Mouse (Mus musculus): Measurements from ENCODE around the gene 2310011J03Rik.
A peak's percentile ranks its signal among the peaks of the same experiment; 100 is the strongest.

2310011J03Rik gene

GRCm38 (mm10) chr10:80293325-80293724, 27.0 kb downstream of the 2310011J03Rik start:
- DNase-seq (ENCODE audit: low read depth, low spot score): no peak

- DNase-seq (ENCODE audit: low read depth, low spot score): peak; percentile 86
Observed at GRCm38 (mm10) chr10:80292251-80293146, 27.8 kb downstream of the 2310011J03Rik start, which contains the start of gene Rps15. Gene Rps15 (plus strand): TSS chr10:80292453.

GRCm38 (mm10) chr10:80288657-80289056, 31.7 kb downstream of the 2310011J03Rik start:
- no peak for DNase-seq (ENCODE audit: low read depth, low spot score)

- no peak for DNase-seq (ENCODE audit: low read depth, low spot score)
Observed at GRCm38 (mm10) chr10:80288097-80288496, 32.2 kb downstream of the 2310011J03Rik start.

GRCm38 (mm10) chr10:80285222-80286070, 34.9 kb downstream of the 2310011J03Rik start:
- no peak for DNase-seq (ENCODE audit: low read depth, low spot score)

GRCm38 (mm10) chr10:80282481-80283441, 37.6 kb downstream of the 2310011J03Rik start:
- no peak for DNase-seq (ENCODE audit: low read depth, low spot score)

GRCm38 (mm10) chr10:80281921-80282371, 38.4 kb downstream of the 2310011J03Rik start:
- DNase-seq (ENCODE audit: low read depth, low spot score): no peak

GRCm38 (mm10) chr10:80281304-80281703, 39.0 kb downstream of the 2310011J03Rik start:
- DNase-seq (ENCODE audit: low read depth, low spot score): no peak

- no peak for DNase-seq (ENCODE audit: low read depth, low spot score)
Observed at GRCm38 (mm10) chr10:80279273-80279672, 41.1 kb downstream of the 2310011J03Rik start.

GRCm38 (mm10) chr10:80278390-80278789, 41.9 kb downstream of the 2310011J03Rik start:
- no peak for DNase-seq (ENCODE audit: low read depth, low spot score)

GRCm38 (mm10) chr10:80276238-80276637, 44.1 kb downstream of the 2310011J03Rik start:
- no peak for DNase-seq (ENCODE audit: low read depth, low spot score)

- no peak for DNase-seq (ENCODE audit: low read depth, low spot score)
Observed at GRCm38 (mm10) chr10:80273847-80274246, 46.5 kb downstream of the 2310011J03Rik start.

GRCm38 (mm10) chr10:80271870-80272585, 48.3 kb downstream of the 2310011J03Rik start:
- DNase-seq (ENCODE audit: low read depth, low spot score): no peak

GRCm38 (mm10) chr10:80271186-80271843, 49.0 kb downstream of the 2310011J03Rik start:
- no peak for DNase-seq (ENCODE audit: low read depth, low spot score)

GRCm38 (mm10) chr10:80270734-80271181, 49.6 kb downstream of the 2310011J03Rik start:
- DNase-seq (ENCODE audit: low read depth, low spot score): no peak

- DNase-seq (ENCODE audit: low read depth, low spot score): no peak
Observed at GRCm38 (mm10) chr10:80270099-80270498, 50.2 kb downstream of the 2310011J03Rik start.
